Mouse (Mus musculus) ES-E14 (cell line): ENCODE data around the gene Mrps16. TPM values are rescaled to one million over a fixed set of nuclear protein-coding genes. Genes with fewer than 3 reads are reported as not detected.

Experiments
- DNase-seq: peaks from one replicate; pipeline ENCODE4 v3.0.0-alpha.2; 2013; ENCODE audit warnings: low read depth, low spot score
- H3K27ac ChIP-seq: 2 replicates; pipeline ENCODE4 v1.5.1; 2012; ENCODE audit warnings: low read depth, mild to moderate bottlenecking, low read length, moderate library complexity, mixed read lengths; ENCODE audit not compliant: poor library complexity, insufficient read depth, severe bottlenecking
- H3K36me3 ChIP-seq: 2 replicates; pipeline ENCODE4 v1.6.1; 2012; ENCODE audit warnings: mild to moderate bottlenecking, low read length, moderate library complexity, mixed read lengths; ENCODE audit not compliant: control insufficient read depth, poor library complexity, insufficient read depth, severe bottlenecking
- H3K4me1 ChIP-seq, 2 experiments: fragments of 150-350 bp in 1 of 2; sonication (generic) in 1 of 2; 2 replicates each; pipeline ENCODE4 v1.6.1; 2012; ENCODE audit warnings: low read length in 2 of 2, mild to moderate bottlenecking in 1 of 2, mixed read lengths in 1 of 2; ENCODE audit not compliant: control insufficient read depth in 2 of 2, insufficient read depth in 2 of 2, poor library complexity in 1 of 2
- H3K4me3 ChIP-seq, 2 experiments: fragments of 150-350 bp in 1 of 2; sonication (generic) in 1 of 2; 2 replicates each; pipeline ENCODE4 v1.5.1; 2012; ENCODE audit warnings: low read length in 2 of 2, low read depth in 1 of 2, mild to moderate bottlenecking in 1 of 2, mixed read lengths in 1 of 2; ENCODE audit not compliant: insufficient read depth in 1 of 2, poor library complexity in 1 of 2, severe bottlenecking in 1 of 2
- H3K9ac ChIP-seq: 2 replicates; pipeline ENCODE4 v1.6.1; 2012; ENCODE audit warnings: low read depth, mild to moderate bottlenecking, low read length, mixed read lengths; ENCODE audit not compliant: poor library complexity, insufficient read depth, severe bottlenecking
- H3K9me3 ChIP-seq: fragments of 150-350 bp; sonication (generic); 2 replicates; pipeline ENCODE4 v1.6.1; 2012; ENCODE audit warnings: low read depth, mild to moderate bottlenecking, low read length; ENCODE audit not compliant: control insufficient read depth, insufficient read depth
- CHD2 ChIP-seq: IDR thresholded peaks from 2 replicates; pipeline ENCODE4 v1.6.1; 2014; ENCODE audit warnings: mild to moderate bottlenecking, low read depth, low read length, inconsistent platforms
- HCFC1 ChIP-seq: IDR thresholded peaks from 2 replicates; pipeline ENCODE4 v1.6.1; 2012; ENCODE audit warnings: low read length, inconsistent platforms, borderline replicate concordance; ENCODE audit not compliant: insufficient read depth
- MAFK ChIP-seq: IDR thresholded peaks from 2 replicates; pipeline ENCODE4 v1.6.1; 2014; ENCODE audit warnings: mild to moderate bottlenecking, low read depth, low read length, inconsistent platforms; ENCODE audit not compliant: insufficient read depth
- ZC3H11A ChIP-seq: IDR thresholded peaks from 2 replicates; pipeline ENCODE4 v1.6.1; 2012; ENCODE audit warnings: low read depth, mild to moderate bottlenecking, inconsistent platforms, low read length, borderline replicate concordance
- ZNF384 ChIP-seq: IDR thresholded peaks from 2 replicates; pipeline ENCODE4 v1.6.1; 2012; ENCODE audit warnings: low read depth, low read length, inconsistent platforms
- in situ Hi-C, 2 experiments: fragments of 600-800 bp; cut with MboI; formaldehyde crosslinking; loops; one replicate each; pipeline ENCODE4 v1.15.1; 2025; ENCODE audit warnings: low sequenced_read_pairs in 2 of 2, inconsistent platforms in 1 of 2; ENCODE audit not compliant: unreplicated experiment in 2 of 2
- total RNA-seq: library from RNA; depleted of rRNA; stranded (reverse); fragments of 300-350 nt; gene quantifications from 2 replicates; pipeline ENCODE4 v1.2.3, GENCODE M21; 2012

The Mrps16 gene
- total RNA-seq, 1 experiment: 96.3 TPM

DNA sequence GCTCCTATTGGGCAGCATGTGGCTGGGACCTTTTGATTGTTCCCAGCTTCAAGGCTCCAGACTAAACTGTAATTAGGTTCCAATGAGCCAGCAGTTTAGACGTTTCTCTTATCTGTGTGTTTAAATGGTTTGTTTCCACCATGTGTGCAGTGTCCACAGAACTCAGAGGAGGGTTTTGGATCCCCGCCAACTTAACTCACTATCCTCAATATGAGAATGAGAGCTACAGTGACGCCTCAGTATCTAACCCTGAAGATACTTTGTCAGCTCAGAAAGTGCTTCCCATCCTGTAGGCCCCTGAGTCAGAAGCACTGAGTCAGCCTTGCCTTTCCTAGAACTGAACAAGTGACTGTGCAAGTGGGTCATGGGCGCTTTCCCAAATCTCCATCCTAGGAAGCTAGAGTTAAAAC, 16.3 kb downstream of the Mrps16 start:
- no peak for DNase-seq
- in situ Hi-C loops: loop anchor here in 1 of 2 experiments (25.0 kb wide), 1 partner anchor 110 kb away; the partner anchor contains the start of genes Anxa7 and Mss51
- Histone ChIP-seq H3K4me3 (no peak overlapping the region), H3K9me3 (no peaks in the 10 kb centered on the region), H3K9ac (no peak overlapping the region), H3K27ac (no peak overlapping the region), H3K4me1 (0 out of 4 replicates have a peak, but pooled peaks cover 0 to 2% of the 10 kb centered on the region in 2 experiments), H3K36me3 (peaks cover 3% of the 10 kb centered on the region; the same call in 1 of the 2 replicates)
- no peak for TF ChIP-seq HCFC1
- no peak for TF ChIP-seq ZNF384
- no peak for TF ChIP-seq MAFK
- no peak for TF ChIP-seq ZC3H11A
- no peak for TF ChIP-seq CHD2

DNA sequence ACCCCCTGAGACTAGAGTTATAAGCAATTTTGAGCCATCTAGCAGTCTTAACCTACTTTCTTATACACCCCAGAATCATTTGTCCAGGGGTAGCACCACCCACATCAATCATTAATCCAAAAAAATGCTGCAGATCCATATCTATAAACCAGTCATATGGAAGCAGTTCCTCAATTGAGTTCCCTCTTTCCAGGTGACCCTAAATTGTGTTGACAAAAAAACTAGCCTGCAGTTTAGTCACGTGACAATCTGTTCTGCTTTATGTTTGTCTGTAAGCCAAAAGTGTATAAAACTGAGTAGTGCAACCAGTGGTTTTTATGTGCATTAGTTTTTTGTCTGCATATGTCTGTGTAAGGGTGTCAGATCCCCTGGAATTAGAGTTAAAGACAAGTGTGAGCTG, 21.6 kb downstream of the Mrps16 start:
- no peak overlapping the region for H3K4me3 ChIP-seq
- DNase-seq: no peak
- H3K9ac ChIP-seq: no peak overlapping the region
- in situ Hi-C loops: no loop called here
- no peaks in the 10 kb centered on the region for H3K9me3 ChIP-seq
- TF ChIP-seq ZNF384 (no peak), HCFC1 (no peak), CHD2 (no peak), ZC3H11A (no peak), MAFK (no peak)
- H3K27ac ChIP-seq: no peak overlapping the region
- H3K36me3 ChIP-seq: peaks cover 3% of the 10 kb centered on the region; the same call in 1 of the 2 replicates
- H3K4me1 ChIP-seq: no peaks in the 10 kb centered on the region

DNA sequence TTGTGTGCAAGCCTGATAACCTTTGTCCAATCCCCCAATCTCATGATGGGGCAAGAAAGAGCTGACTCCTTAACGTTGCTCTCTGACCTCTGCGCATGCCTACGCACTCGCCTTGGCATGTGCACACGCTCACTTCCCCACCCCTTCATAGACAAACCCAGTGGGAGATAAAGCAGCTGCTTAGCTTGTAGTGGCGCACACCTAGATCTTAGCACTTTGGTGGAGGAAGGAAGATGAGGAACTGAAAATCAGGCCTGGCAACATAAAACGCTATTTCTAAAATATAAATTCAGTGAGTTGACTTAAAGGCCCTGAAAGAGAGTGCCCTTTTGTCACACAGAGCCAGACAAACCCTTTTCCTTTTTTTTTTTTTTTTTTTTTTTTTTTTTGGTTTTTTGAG, 22.6 kb downstream of the Mrps16 start:
- H3K9ac ChIP-seq: no peak overlapping the region
- no peak overlapping the region for H3K4me3 ChIP-seq
- in situ Hi-C loops: no loop called here
- DNase-seq: no peak
- no peak for TF ChIP-seq ZNF384
- TF ChIP-seq ZC3H11A: no peak
- no peak for TF ChIP-seq HCFC1
- TF ChIP-seq MAFK: no peak
- no peak for TF ChIP-seq CHD2
- no peak overlapping the region for H3K27ac ChIP-seq
- no peaks in the 10 kb centered on the region for H3K9me3 ChIP-seq
- no peaks in the 10 kb centered on the region for H3K4me1 ChIP-seq
- H3K36me3 ChIP-seq: peaks cover 3% of the 10 kb centered on the region; the same call in 1 of the 2 replicates

DNA sequence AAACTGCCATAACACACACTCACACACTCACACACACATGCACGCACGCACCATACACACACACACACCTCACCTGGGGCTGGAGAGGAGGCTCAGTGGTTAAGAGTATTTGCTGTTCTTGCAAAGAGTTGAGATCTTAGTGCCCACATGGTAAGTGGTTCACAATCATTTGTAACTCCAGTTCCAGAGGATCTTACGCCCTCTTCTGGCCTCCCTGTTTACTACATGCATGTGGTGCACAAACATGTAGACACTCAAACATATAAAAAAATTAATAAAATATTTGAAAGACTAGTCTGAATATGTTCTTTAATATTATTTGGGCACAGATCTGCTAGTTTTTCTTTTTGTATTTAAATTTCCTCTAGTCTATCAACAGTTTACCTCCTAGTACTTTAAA, 25.2 kb downstream of the Mrps16 start:
- TF ChIP-seq ZNF384 (no peak), HCFC1 (no peak), MAFK (no peak)
- no peaks in the 10 kb centered on the region for H3K9me3 ChIP-seq
- no peak overlapping the region for H3K4me3 ChIP-seq
- no peaks in the 10 kb centered on the region for H3K4me1 ChIP-seq
- no peak for DNase-seq
- in situ Hi-C loops: no loop called here
- H3K27ac ChIP-seq: no peak overlapping the region
- no peak overlapping the region for H3K9ac ChIP-seq
- H3K36me3 ChIP-seq: no peaks in the 10 kb centered on the region

DNA sequence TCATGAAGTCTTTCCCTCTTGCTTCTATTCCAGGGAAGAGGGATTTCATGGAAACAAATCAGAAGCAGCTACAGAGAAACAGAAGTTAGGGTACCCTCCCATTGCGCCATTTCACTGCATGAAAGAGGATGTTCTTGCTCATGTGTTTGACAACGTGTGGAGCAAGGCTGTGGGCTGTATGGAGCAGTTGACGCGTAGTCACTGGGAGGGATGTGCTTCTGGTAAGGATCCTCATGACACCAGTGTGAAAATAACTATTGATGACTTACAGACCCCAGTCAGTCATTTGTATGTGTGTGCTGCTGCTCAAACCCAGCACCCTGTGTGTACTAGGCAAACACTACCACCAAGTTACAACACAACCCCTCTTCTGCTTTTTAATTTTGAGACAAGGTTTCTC, 30.2 kb downstream of the Mrps16 start:
- DNase-seq: no peak
- H3K9ac ChIP-seq: no peak overlapping the region
- H3K9me3 ChIP-seq: no peaks in the 10 kb centered on the region
- no peaks in the 10 kb centered on the region for H3K4me1 ChIP-seq
- TF ChIP-seq ZC3H11A (no peak), MAFK (no peak), ZNF384 (no peak), CHD2 (no peak), HCFC1 (no peak)
- H3K27ac ChIP-seq: no peak overlapping the region
- no peak overlapping the region for H3K4me3 ChIP-seq
- H3K36me3 ChIP-seq: no peaks in the 10 kb centered on the region; the same call in 1 of the 2 replicates
- in situ Hi-C loops: no loop called here
